Mouse (Mus musculus) midbrain, postnatal 0 days (tissue): Measurements from ENCODE around the gene Thbs4. TPM values are rescaled to one million over a fixed set of nuclear protein-coding genes. Genes with fewer than 3 reads are reported as not detected.

ENCODE experiments used
- ATAC-seq: fragments of 200-750 bp; cut with Nextera tagmentation; 2 replicates; pipeline ENCODE4 v1.8.0; 2017; ENCODE audit warnings: moderate number of reproducible peaks, mild to moderate bottlenecking, moderate TSS enrichment, moderate library complexity; ENCODE audit not compliant: low FRiP score
- DNase-seq: peaks from one replicate; pipeline ENCODE4 v3.0.0-alpha.2; 2015; ENCODE audit warnings: low spot score
- H3K27ac ChIP-seq: fragments of 300-500 bp; sonication (generic); 2 replicates; pipeline ENCODE4 v1.5.1; 2014; ENCODE audit warnings: low read depth, mild to moderate bottlenecking, low read length, mixed read lengths
- H3K27me3 ChIP-seq: fragments of 300-500 bp; sonication (generic); 2 replicates; pipeline ENCODE4 v1.6.1; 2014; ENCODE audit warnings: low read length, control low read depth, mixed read lengths; ENCODE audit not compliant: insufficient read depth
- H3K36me3 ChIP-seq: fragments of 300-500 bp; sonication (generic); 2 replicates; pipeline ENCODE4 v1.6.1; 2014; ENCODE audit warnings: low read length, control low read depth, mixed read lengths; ENCODE audit not compliant: insufficient read depth
- H3K4me1 ChIP-seq: fragments of 300-500 bp; sonication (generic); 2 replicates; pipeline ENCODE4 v1.6.1; 2014; ENCODE audit warnings: mild to moderate bottlenecking, control low read depth, antibody characterized with exemption, low read length, mixed read lengths; ENCODE audit not compliant: insufficient read depth
- H3K4me2 ChIP-seq: fragments of 300-500 bp; sonication (generic); 2 replicates; pipeline ENCODE4 v1.6.1; 2014; ENCODE audit warnings: low read depth, mild to moderate bottlenecking, low read length, mixed read lengths; ENCODE audit not compliant: poor library complexity, severe bottlenecking
- H3K4me3 ChIP-seq: fragments of 300-500 bp; sonication (generic); 2 replicates; pipeline ENCODE4 v1.5.1; 2014; ENCODE audit warnings: low read depth, mild to moderate bottlenecking, low read length, moderate library complexity
- H3K9ac ChIP-seq: fragments of 300-500 bp; sonication (generic); replicated peaks from 2 replicates; pipeline ENCODE4 v1.6.1; 2014; ENCODE audit warnings: mild to moderate bottlenecking, low read length, moderate library complexity, mixed read lengths; ENCODE audit not compliant: poor library complexity, severe bottlenecking
- H3K9me3 ChIP-seq: fragments of 300-500 bp; sonication (generic); 2 replicates; pipeline ENCODE4 v1.6.1; 2016; ENCODE audit warnings: low read length, control low read depth
- CTCF ChIP-seq: IDR thresholded peaks from 2 replicates; pipeline ENCODE4 v1.5.1; 2016; ENCODE audit warnings: antibody characterized with exemption, mild to moderate bottlenecking
- WGBS: fragments of 180-500 bp; shearing (Covaris S2); extraction: QIAGEN DNeasy Blood & Tissue Kit; methylation state at CpG from one replicate; pipeline ENCODE4 v1.1.7; 2014; 5-methylcytosine and 5-hydroxymethylcytosine counted together
- polyA plus RNA-seq: library from polyadenylated mRNA; unstranded; fragments of >200 nt; fragmentation: Nextera tagmentation; extraction: Ambion mirVana; gene quantifications from 2 replicates; pipeline ENCODE4 v1.2.1, GENCODE M21; 2015
- total RNA-seq: library from RNA; depleted of rRNA; stranded (reverse); fragments of >200 nt; gene quantifications from 2 replicates; pipeline ENCODE4 v1.2.3, GENCODE M21; 2014

Thbs4 gene
- total and polyA plus RNA-seq, 2 experiments from 2014 or later, result 0.93 to 1.7 TPM

DNA sequence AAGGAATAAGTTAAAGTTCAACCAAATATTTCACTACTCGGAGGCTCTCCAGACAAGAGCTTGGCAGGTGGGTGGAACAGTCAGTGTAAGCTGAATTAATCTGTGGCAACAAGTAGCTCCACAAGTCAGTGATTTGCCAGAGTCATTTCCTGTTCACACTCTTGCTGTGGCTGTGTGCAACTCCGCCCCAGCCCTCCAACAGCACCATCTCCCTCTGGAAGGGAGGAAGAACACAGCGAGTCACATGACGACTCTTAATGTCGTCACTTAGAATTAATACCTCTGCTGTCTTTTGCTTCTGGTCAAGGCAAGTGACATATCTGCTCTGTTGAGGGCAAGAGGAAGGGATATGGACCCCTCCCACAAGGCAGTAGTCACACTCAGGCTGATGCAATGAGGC lies 72.2 kb downstream of the Thbs4 start:
- Histone ChIP-seq H3K4me2 (no peak overlapping the region), H3K27me3 (no peaks in the 10 kb centered on the region), H3K9ac (no peak overlapping the region), H3K36me3 (no peaks in the 10 kb centered on the region), H3K9me3 (no peaks in the 10 kb centered on the region), H3K4me1 (no peaks in the 10 kb centered on the region), H3K27ac (no peak overlapping the region), H3K4me3 (no peak overlapping the region)
- no peak for DNase-seq
- 76% methylated on average over 5 of the region's 5 CpGs for WGBS
- TF ChIP-seq CTCF, result no peak
- ATAC-seq, result no peak

- TF ChIP-seq CTCF, result no peak
- WGBS, result 89% methylated on average over 4 of the region's 4 CpGs
- no peak for ATAC-seq
Observed at GRCm38 (mm10) chr13:92721006-92721405, 73.6 kb downstream of the Thbs4 start.

GRCm38 (mm10) chr13:92717851-92718665 lies 76.6 kb downstream of the Thbs4 start:
- Histone ChIP-seq H3K27ac (no peak overlapping the region), H3K4me2 (no peak overlapping the region), H3K27me3 (no peaks in the 10 kb centered on the region), H3K9ac (no peak overlapping the region), H3K4me1 (no peaks in the 10 kb centered on the region), H3K36me3 (no peaks in the 10 kb centered on the region), H3K4me3 (no peak overlapping the region), H3K9me3 (no peaks in the 10 kb centered on the region)
- no peak for ATAC-seq
- no peak for DNase-seq
- no peak for TF ChIP-seq CTCF
- WGBS, result 95% methylated on average over 3 of the region's 3 CpGs

More at GRCm38 (mm10) chr13:92721006-92721405, 73.6 kb downstream of the Thbs4 start:
- Histone ChIP-seq H3K27ac (no peak overlapping the region), H3K4me3 (no peak overlapping the region), H3K36me3 (no peaks in the 10 kb centered on the region), H3K27me3 (no peaks in the 10 kb centered on the region), H3K4me1 (no peaks in the 10 kb centered on the region), H3K9me3 (no peaks in the 10 kb centered on the region), H3K4me2 (no peak overlapping the region), H3K9ac (no peak overlapping the region)
- no peak for DNase-seq

GRCm38 (mm10) chr13:92712619-92713018 lies 82.0 kb downstream of the Thbs4 start:
- Histone ChIP-seq H3K27me3 (no peaks in the 10 kb centered on the region), H3K9me3 (no peaks in the 10 kb centered on the region), H3K27ac (no peak overlapping the region), H3K36me3 (peaks cover 12% of the 10 kb centered on the region), H3K4me3 (no peak overlapping the region), H3K4me2 (no peak overlapping the region), H3K4me1 (no peaks in the 10 kb centered on the region), H3K9ac (no peak overlapping the region)
- DNase-seq, result no peak
- TF ChIP-seq CTCF, result no peak
- WGBS, result 93% methylated on average over 4 of the region's 4 CpGs
- no peak for ATAC-seq

DNA sequence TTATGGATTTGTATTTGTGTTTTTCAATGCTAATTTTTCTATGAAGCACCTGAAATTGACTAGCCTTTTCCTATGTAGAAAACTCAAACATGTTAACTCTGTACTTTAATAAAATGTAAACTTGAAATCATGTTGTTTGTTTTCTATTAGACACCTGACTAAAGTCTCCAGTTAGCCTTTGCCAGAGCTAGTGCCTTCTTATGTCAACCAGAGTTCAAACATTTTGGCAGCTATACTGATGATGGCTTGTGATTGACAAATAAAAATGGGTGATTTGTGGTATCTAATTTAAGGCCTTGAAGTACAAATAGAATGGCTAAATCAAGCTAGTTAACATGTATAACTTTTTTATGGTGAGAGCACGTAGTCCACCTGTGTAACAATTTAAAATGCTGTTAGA lies 82.8 kb downstream of the Thbs4 start:
- H3K9ac ChIP-seq, result no peak overlapping the region
- ATAC-seq, result no peak
- H3K9me3 ChIP-seq, result no peaks in the 10 kb centered on the region
- DNase-seq, result no peak
- H3K4me3 ChIP-seq, result no peak overlapping the region
- no peak for TF ChIP-seq CTCF
- no peaks in the 10 kb centered on the region for H3K4me1 ChIP-seq
- H3K4me2 ChIP-seq, result no peak overlapping the region
- H3K36me3 ChIP-seq, result peaks cover 18% of the 10 kb centered on the region
- H3K27ac ChIP-seq, result no peak overlapping the region
- 90% methylated on average over 1 of the region's 1 CpGs for WGBS
- H3K27me3 ChIP-seq, result no peaks in the 10 kb centered on the region

GRCm38 (mm10) chr13:92710361-92710760 lies 84.3 kb downstream of the Thbs4 start:
- Histone ChIP-seq H3K9me3 (no peaks in the 10 kb centered on the region), H3K27ac (no peak overlapping the region), H3K9ac (no peak overlapping the region), H3K4me1 (no peaks in the 10 kb centered on the region), H3K4me2 (no peak overlapping the region), H3K4me3 (no peak overlapping the region), H3K27me3 (no peaks in the 10 kb centered on the region), H3K36me3 (peaks cover 25% of the 10 kb centered on the region)
- no peak for TF ChIP-seq CTCF
- 74% methylated on average over 1 of the region's 1 CpGs for WGBS
- ATAC-seq (no peak), DNase-seq (no peak)
